25 mouse cellular contexts compared by ENCODE assay signal in genomic region chr7:66480446-66480845, GRCm38 (mm10). TPM values are rescaled to one million over a fixed set of nuclear protein-coding genes. Genes with fewer than 3 reads are reported as not detected.
A peak's percentile ranks its signal among the peaks of the same experiment; 100 is the strongest.
DNase-seq lines count a peak whose midpoint lies in the region; ATAC-seq lines count a peak whose summit lies in the region.
"Had no signal": no experiment of that assay in that cellular context is flagged by ENCODE, and none has a peak within 500 bp of the region (broad histone marks: within the 10 kb centered on the region; RNA-seq: fewer than 3 reads in every experiment).

No protein-coding gene starts in this region.

- WGBS in midbrain, embryonic 10.5 days = 20% methylated on average over 4 of the region's 4 CpGs
- WGBS in midbrain, embryonic 13.5 days = 3% methylated on average over 4 of the region's 4 CpGs

- no peak overlapping the region for H3K4me2 ChIP-seq in midbrain, embryonic 13.5 days (replicated peaks)
- H3K4me2 ChIP-seq: embryonic facial prominence, embryonic 12.5 days; embryonic facial prominence, embryonic 15.5 days; forebrain, embryonic 12.5 days; heart, embryonic 11.5 days; hindbrain, embryonic 13.5 days had no signal

- DNase-seq in embryo, embryonic 10.5 days (ENCODE audit: low spot score) = peak; percentile 47
- no peak for DNase-seq in embryo, embryonic 11 days
- no peak for DNase-seq in midbrain, embryonic 10.5 days (ENCODE audit: low spot score)
- peak; percentile 39 for DNase-seq in ZHBTc4 (ENCODE audit: low read depth, low spot score)
- peak; percentile 87 for DNase-seq in retina, postnatal 1 day
- DNase-seq in urinary bladder, postnatal 10 days (ENCODE audit: low spot score) = no peak
- DNase-seq in spleen, postnatal 4 days (ENCODE audit: low spot score in 2 of 2) = no peak
- DNase-seq: adrenal gland, adult 8-10 months; adrenal gland, postnatal 25 days; cerebellum, adult 11-12 months; cerebellum, adult 8-10 months; cerebellum, postnatal 10 days; cerebellum, postnatal 36 days; gastrocnemius, postnatal 14 days had no signal

- 0 out of 2 replicates have a peak overlapping the region, but pooled peaks have one; percentile 10 for H3K27ac ChIP-seq in midbrain, embryonic 10.5 days (replicated peaks)
- H3K27ac ChIP-seq in midbrain, embryonic 13.5 days = no peak overlapping the region
- H3K27ac ChIP-seq: embryonic facial prominence, embryonic 12.5 days; embryonic facial prominence, embryonic 15.5 days; forebrain, embryonic 12.5 days; hindbrain, embryonic 13.5 days; hindbrain, postnatal 0 days had no signal

- H3K4me1 ChIP-seq in midbrain, embryonic 10.5 days = peaks cover 31% of the 10 kb centered on the region
- no peaks in the 10 kb centered on the region; the same call in 1 of the 2 replicates for H3K4me1 ChIP-seq in midbrain, embryonic 13.5 days (replicated peaks)
- H3K4me1 ChIP-seq: forebrain, embryonic 12.5 days; hindbrain, embryonic 13.5 days had no signal

- H3K27me3 ChIP-seq in midbrain, embryonic 10.5 days (ENCODE audit: low read depth, poor library complexity, severe bottlenecking) = peaks cover 21% of the 10 kb centered on the region
- H3K27me3 ChIP-seq in midbrain, embryonic 13.5 days = peaks cover 9% of the 10 kb centered on the region
- H3K27me3 ChIP-seq: embryonic facial prominence, embryonic 12.5 days; embryonic facial prominence, embryonic 15.5 days; hindbrain, embryonic 13.5 days; Patski had no signal

- no peaks in the 10 kb centered on the region for H3K9me3 ChIP-seq in midbrain, embryonic 10.5 days (replicated peaks)
- no peaks in the 10 kb centered on the region for H3K9me3 ChIP-seq in midbrain, embryonic 13.5 days
- H3K9me3 ChIP-seq: embryonic facial prominence, embryonic 12.5 days; embryonic facial prominence, embryonic 15.5 days; forebrain, embryonic 12.5 days; hindbrain, embryonic 13.5 days had no signal

- H3K36me3 ChIP-seq in midbrain, embryonic 10.5 days = no peaks in the 10 kb centered on the region
- no peaks in the 10 kb centered on the region for H3K36me3 ChIP-seq in midbrain, embryonic 13.5 days
- H3K36me3 ChIP-seq: embryonic facial prominence, embryonic 12.5 days; embryonic facial prominence, embryonic 15.5 days; forebrain, embryonic 12.5 days; hindbrain, embryonic 13.5 days had no signal

- H3K9ac ChIP-seq in midbrain, embryonic 13.5 days (replicated peaks) = no peak overlapping the region
- H3K9ac ChIP-seq: embryonic facial prominence, embryonic 12.5 days; embryonic facial prominence, embryonic 15.5 days; forebrain, embryonic 12.5 days; hindbrain, embryonic 13.5 days had no signal

- no peak for ATAC-seq in midbrain, embryonic 13.5 days
- ATAC-seq: activated CD4-positive, CD25-positive, alpha-beta regulatory T cell, adult 4 months; forebrain, embryonic 16.5 days; hindbrain, postnatal 0 days; inflammation-experienced regulatory T-cells, adult 6 months; Patski had no signal

- H3K4me3 ChIP-seq in midbrain, embryonic 10.5 days = no peak overlapping the region
- H3K4me3 ChIP-seq in midbrain, embryonic 13.5 days (replicated peaks) = no peak overlapping the region
- H3K4me3 ChIP-seq: embryonic facial prominence, embryonic 12.5 days; embryonic facial prominence, embryonic 15.5 days; forebrain, embryonic 12.5 days; hindbrain, embryonic 13.5 days had no signal

RNA-seq across cellular contexts. Expression of gene Aldh1a3, which starts 53.1 kb away (rescaled TPM):
- polyA plus RNA-seq in midbrain, embryonic 10.5 days (2016; fragmentation: Nextera tagmentation; extraction: Ambion mirVana) = 0.94 and 9.2 TPM in 2 replicates
- 0.71 and 0.93 TPM in 2 replicates for polyA plus RNA-seq in midbrain, embryonic 13.5 days (2015; fragmentation: Nextera tagmentation; extraction: Ambion mirVana)

Comparison
In these comparisons a context has a peak if more than half of its experiments do, and no peak if none do; other contexts are left out.
1. DNase-seq: peak in embryo, embryonic 10.5 days (single experiment), ZHBTc4 (single experiment) and retina, postnatal 1 day (single experiment); none in embryo, embryonic 11 days (single experiment), midbrain, embryonic 10.5 days (single experiment), urinary bladder, postnatal 10 days (single experiment) and spleen, postnatal 4 days (0 of 2).